Mouse (Mus musculus): ENCODE data around the gene Gja8. TPM values are rescaled to one million over a fixed set of nuclear protein-coding genes. Genes with fewer than 3 reads are reported as not detected.
A peak's percentile ranks its signal among the peaks of the same experiment; 100 is the strongest.

The Gja8 gene
- polyA plus RNA-seq, 1 experiment from 2014 or later = 0.07 TPM

DNA sequence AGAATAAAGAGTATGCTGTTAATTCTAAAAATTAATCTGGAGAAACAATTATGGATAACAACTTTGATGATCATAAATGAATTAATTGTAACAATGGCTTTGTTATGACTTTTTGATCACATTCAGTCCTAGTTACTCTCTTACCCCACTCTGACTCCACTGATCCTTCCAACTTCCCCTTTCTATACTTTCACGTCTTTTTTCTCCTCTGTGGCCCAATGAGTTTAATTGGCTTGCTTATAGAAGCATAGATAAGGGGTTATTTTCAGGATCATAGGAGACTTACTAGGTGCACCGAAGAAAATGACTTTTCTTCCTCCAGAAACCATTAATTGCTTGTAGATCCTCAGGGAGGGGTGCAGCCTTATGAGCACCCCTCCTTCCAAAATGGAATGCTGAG lies 16.9 kb upstream of the Gja8 start:
- no peaks in the 10 kb centered on the region for H3K27me3 ChIP-seq (ENCODE audit: insufficient read depth, low read length)
- no peak overlapping the region for H3K9ac ChIP-seq (ENCODE audit: low read depth, low read length)
- no peaks in the 10 kb centered on the region for H3K36me3 ChIP-seq (ENCODE audit: insufficient read depth, low read length)
- DNase-seq (ENCODE audit: low spot score) = no peak
- H3K9me3 ChIP-seq (replicated peaks; ENCODE audit: low read length) = no peaks in the 10 kb centered on the region
- 74% methylated on average over 2 of the region's 2 CpGs for WGBS
- no peaks in the 10 kb centered on the region for H3K4me1 ChIP-seq (replicated peaks; ENCODE audit: insufficient read depth, low read length)
- no peak for ATAC-seq (replicated peaks; ENCODE audit: low FRiP score, low read depth)
- no peak overlapping the region for H3K4me2 ChIP-seq (ENCODE audit: low read length)
- no peak overlapping the region for H3K4me3 ChIP-seq (replicated peaks; ENCODE audit: low read depth, low read length)
- TF ChIP-seq CTCF (IDR thresholded peaks at IDR 0.05; ENCODE audit: low read depth) = no peak
- no peak overlapping the region for H3K27ac ChIP-seq

DNA sequence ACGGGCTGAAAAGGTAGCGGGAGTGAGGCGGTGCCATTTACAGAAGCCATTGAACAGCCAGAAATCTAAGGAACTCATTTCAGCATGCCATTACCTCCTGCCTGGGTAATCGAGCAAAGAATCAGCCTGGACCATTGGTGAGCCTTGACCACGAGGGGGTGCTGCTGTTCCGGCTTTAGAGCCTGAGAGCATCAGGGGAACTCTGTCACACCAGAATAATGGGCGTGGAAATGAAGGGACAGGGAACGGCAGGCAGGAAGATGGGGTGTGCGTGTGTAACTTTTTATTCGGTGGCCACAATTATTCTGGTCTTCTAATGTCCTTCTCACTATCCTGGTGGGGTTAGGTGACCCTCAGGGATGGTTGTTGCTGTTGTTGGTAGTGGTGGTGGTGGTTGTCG lies 12.9 kb upstream of the Gja8 start:
- Histone ChIP-seq H3K4me3 (replicated peaks; ENCODE audit: low read depth, low read length) (no peak overlapping the region), H3K27ac (no peak overlapping the region), H3K9ac (ENCODE audit: low read depth, low read length) (no peak overlapping the region), H3K4me2 (ENCODE audit: low read length) (no peak overlapping the region), H3K36me3 (ENCODE audit: insufficient read depth, low read length) (no peaks in the 10 kb centered on the region), H3K4me1 (replicated peaks; ENCODE audit: insufficient read depth, low read length) (no peaks in the 10 kb centered on the region), H3K9me3 (replicated peaks; ENCODE audit: low read length) (no peaks in the 10 kb centered on the region), H3K27me3 (ENCODE audit: insufficient read depth, low read length) (no peaks in the 10 kb centered on the region)
- TF ChIP-seq CTCF (IDR thresholded peaks at IDR 0.05; ENCODE audit: low read depth) = peak; percentile 99
- DNase-seq (ENCODE audit: low spot score) = peak; percentile 94
- 10% methylated on average over 11 of the region's 11 CpGs for WGBS
- peak; percentile 54 for ATAC-seq (replicated peaks; ENCODE audit: low FRiP score, low read depth)

GRCm38 (mm10) chr3:96937606-96938005 lies 11.8 kb upstream of the Gja8 start:
- no peaks in the 10 kb centered on the region for H3K4me1 ChIP-seq (replicated peaks; ENCODE audit: insufficient read depth, low read length)
- H3K4me2 ChIP-seq (ENCODE audit: low read length) = no peak overlapping the region
- WGBS = 14% methylated on average over 5 of the region's 5 CpGs
- ATAC-seq (replicated peaks; ENCODE audit: low FRiP score, low read depth) (no peak), DNase-seq (ENCODE audit: low spot score) (no peak)
- H3K27me3 ChIP-seq (ENCODE audit: insufficient read depth, low read length) = no peaks in the 10 kb centered on the region
- no peak overlapping the region for H3K9ac ChIP-seq (ENCODE audit: low read depth, low read length)
- no peak for TF ChIP-seq CTCF (IDR thresholded peaks at IDR 0.05; ENCODE audit: low read depth)
- H3K4me3 ChIP-seq (replicated peaks; ENCODE audit: low read depth, low read length) = no peak overlapping the region
- no peaks in the 10 kb centered on the region for H3K9me3 ChIP-seq (replicated peaks; ENCODE audit: low read length)
- no peaks in the 10 kb centered on the region for H3K36me3 ChIP-seq (ENCODE audit: insufficient read depth, low read length)
- no peak overlapping the region for H3K27ac ChIP-seq

- peak; percentile 99 for TF ChIP-seq CTCF (IDR thresholded peaks at IDR 0.05; ENCODE audit: low read depth)
- no peak overlapping the region for H3K4me2 ChIP-seq (ENCODE audit: low read length)
Measured at GRCm38 (mm10) chr3:96936241-96936640, 10.4 kb upstream of the Gja8 start.

GRCm38 (mm10) chr3:96931261-96931681 lies 5.5 kb upstream of the Gja8 start:
- Histone ChIP-seq H3K4me1 (replicated peaks; ENCODE audit: insufficient read depth, low read length) (peaks cover 7% of the 10 kb centered on the region; the same call in 1 of the 2 replicates), H3K4me2 (ENCODE audit: low read length) (no peak overlapping the region), H3K9me3 (replicated peaks; ENCODE audit: low read length) (no peaks in the 10 kb centered on the region), H3K27me3 (ENCODE audit: insufficient read depth, low read length) (no peaks in the 10 kb centered on the region), H3K27ac (no peak overlapping the region), H3K36me3 (ENCODE audit: insufficient read depth, low read length) (no peaks in the 10 kb centered on the region), H3K9ac (ENCODE audit: low read depth, low read length) (no peak overlapping the region), H3K4me3 (replicated peaks; ENCODE audit: low read depth, low read length) (no peak overlapping the region)
- DNase-seq (ENCODE audit: low spot score) (peak; percentile 39), ATAC-seq (replicated peaks; ENCODE audit: low FRiP score, low read depth) (no peak)
- no peak for TF ChIP-seq CTCF (IDR thresholded peaks at IDR 0.05; ENCODE audit: low read depth)
- 25% methylated on average over 5 of the region's 5 CpGs for WGBS

More at GRCm38 (mm10) chr3:96936241-96936640, 10.4 kb upstream of the Gja8 start:
- H3K4me1 ChIP-seq (replicated peaks; ENCODE audit: insufficient read depth, low read length) = peaks cover 1% of the 10 kb centered on the region; the same call in 1 of the 2 replicates
- no peaks in the 10 kb centered on the region for H3K9me3 ChIP-seq (replicated peaks; ENCODE audit: low read length)
- H3K27me3 ChIP-seq (ENCODE audit: insufficient read depth, low read length) = no peaks in the 10 kb centered on the region
- no peak overlapping the region for H3K9ac ChIP-seq (ENCODE audit: low read depth, low read length)
- 9% methylated on average over 6 of the region's 6 CpGs for WGBS
- H3K4me3 ChIP-seq (replicated peaks; ENCODE audit: low read depth, low read length) = no peak overlapping the region
- peak; percentile 94 for DNase-seq (ENCODE audit: low spot score)
- ATAC-seq (replicated peaks; ENCODE audit: low FRiP score, low read depth) = no peak
- no peaks in the 10 kb centered on the region for H3K36me3 ChIP-seq (ENCODE audit: insufficient read depth, low read length)
- H3K27ac ChIP-seq = no peak overlapping the region

- WGBS = 64% methylated on average over 4 of the region's 4 CpGs
- DNase-seq (ENCODE audit: low spot score) (peak; percentile 15), ATAC-seq (replicated peaks; ENCODE audit: low FRiP score, low read depth) (no peak)
- Histone ChIP-seq H3K36me3 (ENCODE audit: insufficient read depth, low read length) (no peaks in the 10 kb centered on the region), H3K4me1 (replicated peaks; ENCODE audit: insufficient read depth, low read length) (no peaks in the 10 kb centered on the region), H3K27ac (no peak overlapping the region), H3K9me3 (replicated peaks; ENCODE audit: low read length) (no peaks in the 10 kb centered on the region), H3K27me3 (ENCODE audit: insufficient read depth, low read length) (no peaks in the 10 kb centered on the region), H3K4me2 (ENCODE audit: low read length) (no peak overlapping the region), H3K4me3 (replicated peaks; ENCODE audit: low read depth, low read length) (no peak overlapping the region), H3K9ac (ENCODE audit: low read depth, low read length) (no peak overlapping the region)
- TF ChIP-seq CTCF (IDR thresholded peaks at IDR 0.05; ENCODE audit: low read depth) = no peak
Measured at GRCm38 (mm10) chr3:96924631-96925030, 1.2 kb downstream of the Gja8 start.

GRCm38 (mm10) chr3:96920991-96921390 lies 4.8 kb downstream of the Gja8 start:
- WGBS = 20% methylated on average over 7 of the region's 7 CpGs
- H3K4me3 ChIP-seq (replicated peaks; ENCODE audit: low read depth, low read length) = no peak overlapping the region
- H3K4me1 ChIP-seq (replicated peaks; ENCODE audit: insufficient read depth, low read length) = no peaks in the 10 kb centered on the region
- no peak for ATAC-seq (replicated peaks; ENCODE audit: low FRiP score, low read depth)
- DNase-seq (ENCODE audit: low spot score) = peak; percentile 14
- no peak for TF ChIP-seq CTCF (IDR thresholded peaks at IDR 0.05; ENCODE audit: low read depth)
- no peaks in the 10 kb centered on the region for H3K9me3 ChIP-seq (replicated peaks; ENCODE audit: low read length)
- H3K27me3 ChIP-seq (ENCODE audit: insufficient read depth, low read length) = no peaks in the 10 kb centered on the region
- no peak overlapping the region for H3K27ac ChIP-seq
- no peak overlapping the region for H3K9ac ChIP-seq (ENCODE audit: low read depth, low read length)
- H3K36me3 ChIP-seq (ENCODE audit: insufficient read depth, low read length) = no peaks in the 10 kb centered on the region
- H3K4me2 ChIP-seq (ENCODE audit: low read length) = no peak overlapping the region
